Mouse (Mus musculus) common myeloid progenitor, adult 5-6 weeks (primary cell): Measurements from ENCODE around the gene Eya2. TPM values are rescaled to one million over a fixed set of nuclear protein-coding genes. Genes with fewer than 3 reads are reported as not detected.

Experiments used
- ATAC-seq: replicated peaks from 2 replicates; pipeline ENCODE4 v1.8.0; 2016; ENCODE audit warnings: low read depth, mild to moderate bottlenecking, moderate TSS enrichment, inconsistent platforms; ENCODE audit not compliant: poor library complexity, severe bottlenecking
- total RNA-seq: library from RNA; stranded (forward); fragments of 200-1000, 187-1606 nt; gene quantifications from 2 replicates; pipeline ENCODE4 v1.2.3, GENCODE M21; 2017

Gene Eya2
- total RNA-seq, 1 experiment from 2014 or later: 15.0 TPM

- ATAC-seq: peak; percentile 85
These were observed 44.4 kb downstream of the Eya2 start for GRCm38 (mm10) chr2:165639075-165639755.

GRCm38 (mm10) chr2:165641909-165642505 lies 47.2 kb downstream of the Eya2 start:
- ATAC-seq: 0 out of 2 replicates have a peak, but pooled peaks have one; percentile 30

GRCm38 (mm10) chr2:165643596-165643995 lies 48.8 kb downstream of the Eya2 start:
- no peak for ATAC-seq

- no peak for ATAC-seq
These were observed 49.2 kb downstream of the Eya2 start for GRCm38 (mm10) chr2:165644057-165644456.

- ATAC-seq: no peak
These were observed 56.2 kb downstream of the Eya2 start for GRCm38 (mm10) chr2:165651031-165651430.

GRCm38 (mm10) chr2:165652281-165652680 lies 57.4 kb downstream of the Eya2 start:
- ATAC-seq: no peak

- ATAC-seq: peak; percentile 38
These were observed 58.4 kb downstream of the Eya2 start for GRCm38 (mm10) chr2:165653001-165653921.

- ATAC-seq: no peak
These were observed 59.3 kb downstream of the Eya2 start for GRCm38 (mm10) chr2:165654151-165654550.

GRCm38 (mm10) chr2:165654696-165655491 lies 60.1 kb downstream of the Eya2 start:
- ATAC-seq: peak; percentile 61

- ATAC-seq: no peak
These were observed 61.7 kb downstream of the Eya2 start for GRCm38 (mm10) chr2:165656541-165656940.

- no peak for ATAC-seq
These were observed 62.1 kb downstream of the Eya2 start for GRCm38 (mm10) chr2:165656956-165657355.

- peak; percentile 67 for ATAC-seq
These were observed 64.7 kb downstream of the Eya2 start for GRCm38 (mm10) chr2:165659552-165659951.

GRCm38 (mm10) chr2:165663266-165663665 lies 68.4 kb downstream of the Eya2 start:
- no peak for ATAC-seq

GRCm38 (mm10) chr2:165664648-165665047 lies 69.8 kb downstream of the Eya2 start:
- ATAC-seq: no peak

- ATAC-seq: no peak
These were observed 70.3 kb downstream of the Eya2 start for GRCm38 (mm10) chr2:165665176-165665575.

- ATAC-seq: no peak
These were observed 72.3 kb downstream of the Eya2 start for GRCm38 (mm10) chr2:165667096-165667495.

- ATAC-seq: no peak
These were observed 87.9 kb downstream of the Eya2 start for GRCm38 (mm10) chr2:165682719-165683118.

- ATAC-seq: peak; percentile 60; the same call in 1 of the 2 replicates
These were observed 92.7 kb downstream of the Eya2 start for GRCm38 (mm10) chr2:165687516-165687915.

- no peak for ATAC-seq
These were observed 94.1 kb downstream of the Eya2 start for GRCm38 (mm10) chr2:165688896-165689295.

- ATAC-seq: no peak
These were observed 96.2 kb downstream of the Eya2 start for GRCm38 (mm10) chr2:165691016-165691415.
